Mouse (Mus musculus): ENCODE measurements at regions not wholly inside any gene's neighbourhood (a gene's known extent, or its start where the extent isn't known, plus 50 kb on each side); places are given as distances from the start of the nearest gene placed in this dataset.

GRCm38 (mm10) chr13:73132746-73133145, 127.5 kb upstream of the Irx4 start:
- Histone ChIP-seq H3K27ac (ENCODE audit: low read depth, low read length) (no peak overlapping the region), H3K4me2 (replicated peaks; ENCODE audit: low read depth) (no peak overlapping the region), H3K27me3 (replicated peaks; ENCODE audit: control insufficient read depth, insufficient read depth, low read length) (no peaks in the 10 kb centered on the region), H3K9me3 (ENCODE audit: control insufficient read depth) (no peaks in the 10 kb centered on the region), H3K4me1 (replicated peaks; ENCODE audit: control insufficient read depth, insufficient read depth, low read length) (no peaks in the 10 kb centered on the region), H3K9ac (ENCODE audit: low read depth, low read length) (no peak overlapping the region), H3K4me3 (ENCODE audit: low read depth, low read length) (no peak overlapping the region), H3K36me3 (ENCODE audit: control insufficient read depth, insufficient read depth) (no peaks in the 10 kb centered on the region)
- ATAC-seq = no peak
- no peak for TF ChIP-seq CTCF (IDR thresholded peaks at IDR 0.05; ENCODE audit: low read depth)
- WGBS = 60% methylated on average over 6 of the region's 6 CpGs

- no peak for ATAC-seq
- Histone ChIP-seq H3K4me2 (replicated peaks; ENCODE audit: low read depth) (no peak overlapping the region), H3K27me3 (replicated peaks; ENCODE audit: control insufficient read depth, insufficient read depth, low read length) (no peaks in the 10 kb centered on the region), H3K9ac (ENCODE audit: low read depth, low read length) (no peak overlapping the region), H3K4me3 (ENCODE audit: low read depth, low read length) (no peak overlapping the region), H3K9me3 (ENCODE audit: control insufficient read depth) (no peaks in the 10 kb centered on the region), H3K27ac (ENCODE audit: low read depth, low read length) (no peak overlapping the region), H3K36me3 (ENCODE audit: control insufficient read depth, insufficient read depth) (no peaks in the 10 kb centered on the region), H3K4me1 (replicated peaks; ENCODE audit: control insufficient read depth, insufficient read depth, low read length) (no peaks in the 10 kb centered on the region)
- no peak for TF ChIP-seq CTCF (IDR thresholded peaks at IDR 0.05; ENCODE audit: low read depth)
Observed at GRCm38 (mm10) chr13:73134929-73135328, 125.3 kb upstream of the Irx4 start.

GRCm38 (mm10) chr13:73141302-73141701, 119.0 kb upstream of the Irx4 start:
- TF ChIP-seq CTCF (IDR thresholded peaks at IDR 0.05; ENCODE audit: low read depth) = no peak
- no peak overlapping the region for H3K4me3 ChIP-seq (ENCODE audit: low read depth, low read length)
- WGBS = 70% methylated on average over 2 of the region's 2 CpGs
- no peak overlapping the region for H3K9ac ChIP-seq (ENCODE audit: low read depth, low read length)
- no peak overlapping the region for H3K27ac ChIP-seq (ENCODE audit: low read depth, low read length)
- no peak overlapping the region for H3K4me2 ChIP-seq (replicated peaks; ENCODE audit: low read depth)
- H3K36me3 ChIP-seq (ENCODE audit: control insufficient read depth, insufficient read depth) = no peaks in the 10 kb centered on the region
- no peaks in the 10 kb centered on the region for H3K9me3 ChIP-seq (ENCODE audit: control insufficient read depth)
- H3K4me1 ChIP-seq (replicated peaks; ENCODE audit: control insufficient read depth, insufficient read depth, low read length) = no peaks in the 10 kb centered on the region
- no peak for ATAC-seq
- H3K27me3 ChIP-seq (replicated peaks; ENCODE audit: control insufficient read depth, insufficient read depth, low read length) = no peaks in the 10 kb centered on the region

GRCm38 (mm10) chr13:73158016-73158415, 102.3 kb upstream of the Irx4 start:
- Histone ChIP-seq H3K4me3 (ENCODE audit: low read depth, low read length) (no peak overlapping the region), H3K27me3 (replicated peaks; ENCODE audit: control insufficient read depth, insufficient read depth, low read length) (no peaks in the 10 kb centered on the region), H3K4me1 (replicated peaks; ENCODE audit: control insufficient read depth, insufficient read depth, low read length) (no peaks in the 10 kb centered on the region), H3K36me3 (ENCODE audit: control insufficient read depth, insufficient read depth) (no peaks in the 10 kb centered on the region), H3K9me3 (ENCODE audit: control insufficient read depth) (no peaks in the 10 kb centered on the region), H3K9ac (ENCODE audit: low read depth, low read length) (no peak overlapping the region), H3K27ac (ENCODE audit: low read depth, low read length) (no peak overlapping the region), H3K4me2 (replicated peaks; ENCODE audit: low read depth) (no peak overlapping the region)
- ATAC-seq = no peak
- 85% methylated on average over 7 of the region's 7 CpGs for WGBS
- TF ChIP-seq CTCF (IDR thresholded peaks at IDR 0.05; ENCODE audit: low read depth) = no peak

GRCm38 (mm10) chr13:73159454-73159853, 100.8 kb upstream of the Irx4 start:
- Histone ChIP-seq H3K9me3 (ENCODE audit: control insufficient read depth) (no peaks in the 10 kb centered on the region), H3K36me3 (ENCODE audit: control insufficient read depth, insufficient read depth) (no peaks in the 10 kb centered on the region), H3K4me2 (replicated peaks; ENCODE audit: low read depth) (no peak overlapping the region), H3K4me1 (replicated peaks; ENCODE audit: control insufficient read depth, insufficient read depth, low read length) (no peaks in the 10 kb centered on the region), H3K27ac (ENCODE audit: low read depth, low read length) (no peak overlapping the region), H3K9ac (ENCODE audit: low read depth, low read length) (no peak overlapping the region), H3K4me3 (ENCODE audit: low read depth, low read length) (no peak overlapping the region), H3K27me3 (replicated peaks; ENCODE audit: control insufficient read depth, insufficient read depth, low read length) (no peaks in the 10 kb centered on the region)
- no peak for TF ChIP-seq CTCF (IDR thresholded peaks at IDR 0.05; ENCODE audit: low read depth)
- no peak for ATAC-seq
- WGBS = 56% methylated on average over 7 of the region's 7 CpGs

- Histone ChIP-seq H3K36me3 (ENCODE audit: control insufficient read depth, insufficient read depth) (no peaks in the 10 kb centered on the region), H3K9me3 (ENCODE audit: control insufficient read depth) (no peaks in the 10 kb centered on the region), H3K4me3 (ENCODE audit: low read depth, low read length) (no peak overlapping the region), H3K4me1 (replicated peaks; ENCODE audit: control insufficient read depth, insufficient read depth, low read length) (no peaks in the 10 kb centered on the region), H3K27me3 (replicated peaks; ENCODE audit: control insufficient read depth, insufficient read depth, low read length) (no peaks in the 10 kb centered on the region), H3K4me2 (replicated peaks; ENCODE audit: low read depth) (peak overlapping the region; percentile 67), H3K27ac (ENCODE audit: low read depth, low read length) (no peak overlapping the region), H3K9ac (ENCODE audit: low read depth, low read length) (no peak overlapping the region)
- TF ChIP-seq CTCF (IDR thresholded peaks at IDR 0.05; ENCODE audit: low read depth) = no peak
- ATAC-seq = no peak
- 24% methylated on average over 9 of the region's 9 CpGs for WGBS
Observed at GRCm38 (mm10) chr13:73159865-73160264, 100.4 kb upstream of the Irx4 start.

- under 1% methylated on average over 22 of the region's 22 CpGs for WGBS
- no peak overlapping the region for H3K9ac ChIP-seq (ENCODE audit: low read depth, low read length)
- H3K27me3 ChIP-seq (replicated peaks; ENCODE audit: control insufficient read depth, insufficient read depth, low read length) = no peaks in the 10 kb centered on the region
- H3K27ac ChIP-seq (ENCODE audit: low read depth, low read length) = no peak overlapping the region
- H3K36me3 ChIP-seq (ENCODE audit: control insufficient read depth, insufficient read depth) = no peaks in the 10 kb centered on the region
- peak overlapping the region; percentile 67 for H3K4me2 ChIP-seq (replicated peaks; ENCODE audit: low read depth)
- H3K9me3 ChIP-seq (ENCODE audit: control insufficient read depth) = no peaks in the 10 kb centered on the region
- peak; percentile 92 for ATAC-seq
- TF ChIP-seq CTCF (IDR thresholded peaks at IDR 0.05; ENCODE audit: low read depth) = peak; percentile 98
- H3K4me3 ChIP-seq (ENCODE audit: low read depth, low read length) = peak overlapping the region; percentile 26
- H3K4me1 ChIP-seq (replicated peaks; ENCODE audit: control insufficient read depth, insufficient read depth, low read length) = no peaks in the 10 kb centered on the region
Observed at GRCm38 (mm10) chr13:73160289-73160688, 100.0 kb upstream of the Irx4 start.

Measured in intestine, postnatal 0 days (tissue).